Mouse (Mus musculus) bone marrow macrophage, adult 2 months (primary cell): Measurements from ENCODE around the gene Crim1. TPM values are rescaled to one million over a fixed set of nuclear protein-coding genes. Genes with fewer than 3 reads are reported as not detected.

Experiments
- H3K27ac ChIP-seq: 2 replicates; pipeline ENCODE4 v1.5.1; 2012; ENCODE audit warnings: low read depth, low read length; ENCODE audit not compliant: insufficient read depth
- H3K4me1 ChIP-seq: 2 replicates; pipeline ENCODE4 v1.6.1; 2012; ENCODE audit warnings: low read length; ENCODE audit not compliant: control insufficient read depth, insufficient read depth
- H3K4me3 ChIP-seq: 2 replicates; pipeline ENCODE4 v1.5.1; 2012; ENCODE audit warnings: mild to moderate bottlenecking, low read length, moderate library complexity; ENCODE audit not compliant: insufficient read depth
- CTCF ChIP-seq: IDR thresholded peaks from 2 replicates; pipeline ENCODE4 v1.5.1; 2012; ENCODE audit warnings: low read depth, mild to moderate bottlenecking, low read length, moderate library complexity
- POLR2A ChIP-seq: IDR thresholded peaks from 2 replicates; pipeline ENCODE4 v1.6.1; 2012; ENCODE audit warnings: mild to moderate bottlenecking, low read depth, low read length, borderline replicate concordance
- polyA plus RNA-seq: library from polyadenylated mRNA; stranded (reverse); fragments of >200 nt; gene quantifications from 2 replicates; pipeline ENCODE4 v1.2.4, GENCODE M21; 2012; ENCODE audit not compliant: missing spikeins, insufficient read depth, insufficient read length

Gene Crim1
- polyA plus RNA-seq, 1 experiment = 2.4 TPM

DNA sequence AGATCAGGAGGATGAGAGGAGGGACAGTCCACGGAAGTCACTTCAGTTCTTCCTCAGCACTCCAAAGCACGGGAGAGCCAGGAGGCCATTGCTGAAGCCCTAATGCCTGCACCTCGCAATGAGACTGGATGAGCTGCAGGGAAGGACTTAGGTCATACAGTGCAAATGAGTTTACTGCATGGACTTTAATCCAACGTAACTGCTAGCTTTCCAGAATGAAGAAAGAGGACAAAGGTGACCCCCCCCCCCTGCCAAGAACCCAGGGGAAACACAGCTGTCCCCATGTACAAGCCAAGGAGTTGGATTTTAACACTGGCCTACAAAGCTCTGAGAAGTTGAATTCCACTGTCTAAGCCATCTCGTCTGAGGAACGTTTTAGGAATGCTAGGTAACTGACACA is 201.3 kb downstream of the Crim1 start:
- Histone ChIP-seq H3K27ac (0 out of 2 replicates have a peak overlapping the region, but pooled peaks have one; percentile 7), H3K4me3 (no peak overlapping the region), H3K4me1 (peaks cover 18% of the 10 kb centered on the region)
- TF ChIP-seq CTCF (no peak), POLR2A (no peak)

DNA sequence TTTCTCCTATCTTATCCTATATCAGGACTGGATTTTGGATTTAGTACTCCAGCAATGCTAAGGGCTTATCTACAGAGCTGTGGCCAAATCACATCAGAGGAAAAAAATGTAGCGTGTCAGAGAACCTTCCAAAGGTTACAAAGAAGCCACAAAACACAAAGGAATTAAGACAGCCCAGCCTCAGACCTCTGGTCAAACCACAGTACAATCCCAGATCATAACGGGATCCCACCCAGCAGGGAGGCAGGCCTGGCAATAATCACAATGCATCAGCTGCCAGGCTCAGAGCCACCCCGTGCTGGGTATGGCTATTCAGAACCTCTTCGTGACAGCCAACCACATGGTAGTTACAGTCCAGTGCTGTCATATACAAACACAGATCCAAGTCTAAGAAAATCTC is 201.7 kb downstream of the Crim1 start:
- Histone ChIP-seq H3K4me1 (peaks cover 18% of the 10 kb centered on the region), H3K4me3 (no peak overlapping the region), H3K27ac (no peak overlapping the region)
- TF ChIP-seq CTCF (no peak), POLR2A (no peak)

DNA sequence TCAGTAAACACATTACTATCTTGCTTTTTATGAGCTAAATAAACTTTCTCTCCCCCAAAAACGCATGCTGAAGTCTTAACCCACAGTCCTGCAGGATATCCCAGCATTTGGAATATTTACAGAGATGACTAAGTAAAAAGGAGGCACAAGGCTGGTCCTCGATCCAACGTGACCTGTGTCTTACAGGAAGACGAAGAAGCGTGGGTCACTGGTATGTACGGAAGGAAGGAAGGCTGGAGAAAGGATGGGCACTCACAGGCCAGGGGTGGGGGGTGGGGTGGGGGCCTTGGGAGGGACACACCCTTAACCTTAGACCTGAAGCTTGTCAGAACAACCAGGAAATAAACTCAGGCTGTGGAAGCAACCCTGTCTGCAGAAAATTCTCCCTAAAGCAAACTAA is 202.1 kb downstream of the Crim1 start:
- H3K27ac ChIP-seq = no peak overlapping the region
- H3K4me3 ChIP-seq = no peak overlapping the region
- no peak for TF ChIP-seq CTCF
- no peak for TF ChIP-seq POLR2A
- peaks cover 18% of the 10 kb centered on the region for H3K4me1 ChIP-seq

GRCm38 (mm10) chr17:78403229-78403628 is 203.2 kb downstream of the Crim1 start:
- Histone ChIP-seq H3K4me1 (peaks cover 20% of the 10 kb centered on the region), H3K4me3 (no peak overlapping the region), H3K27ac (no peak overlapping the region)
- no peak for TF ChIP-seq CTCF
- TF ChIP-seq POLR2A = no peak

DNA sequence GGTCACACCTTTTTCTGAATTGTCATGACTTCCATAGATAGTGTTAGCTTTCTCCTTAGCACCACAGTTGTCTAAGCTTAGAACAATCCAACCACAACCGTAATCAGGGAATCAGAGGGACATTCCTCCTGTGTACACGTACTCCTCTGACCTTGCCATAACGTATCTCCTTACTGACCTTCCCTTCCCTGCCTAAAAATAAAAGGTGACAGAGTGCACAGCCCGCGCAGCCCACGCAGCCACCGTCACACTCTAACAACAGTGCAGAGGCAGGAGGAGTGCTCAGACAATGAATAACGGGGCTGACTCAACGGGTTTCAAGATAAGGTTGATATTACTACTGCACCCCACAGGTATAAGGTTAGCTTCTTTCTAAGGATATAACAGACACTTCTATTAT is 203.8 kb downstream of the Crim1 start:
- Histone ChIP-seq H3K4me1 (peaks cover 20% of the 10 kb centered on the region), H3K27ac (no peak overlapping the region), H3K4me3 (no peak overlapping the region)
- TF ChIP-seq CTCF = no peak
- TF ChIP-seq POLR2A = no peak

DNA sequence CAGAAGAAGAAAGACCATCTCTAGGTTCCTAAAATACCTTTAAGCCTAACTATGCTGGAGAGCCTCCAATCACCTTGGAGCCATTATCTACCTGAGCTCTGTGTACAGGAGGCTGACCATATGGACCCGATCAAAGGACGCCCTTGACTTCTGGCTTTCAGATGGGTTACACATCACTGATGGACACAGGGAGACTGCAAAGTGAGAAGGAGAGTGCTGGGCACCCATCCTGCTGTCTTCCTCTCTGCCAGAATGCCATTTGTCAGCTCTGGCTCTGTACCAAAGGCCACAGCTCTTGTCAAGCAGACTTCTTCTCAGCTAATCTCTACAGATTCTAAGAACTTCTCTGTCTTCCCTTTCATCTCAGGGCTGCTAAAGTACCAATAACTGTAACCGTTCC is 205.3 kb downstream of the Crim1 start:
- H3K4me1 ChIP-seq = peaks cover 21% of the 10 kb centered on the region
- no peak overlapping the region for H3K27ac ChIP-seq
- H3K4me3 ChIP-seq = no peak overlapping the region
- TF ChIP-seq POLR2A (no peak), CTCF (no peak)

- H3K27ac ChIP-seq = no peak overlapping the region
- no peak overlapping the region for H3K4me3 ChIP-seq
- TF ChIP-seq CTCF (no peak), POLR2A (no peak)
- H3K4me1 ChIP-seq = peaks cover 16% of the 10 kb centered on the region
These were observed 206.8 kb downstream of the Crim1 start for GRCm38 (mm10) chr17:78406854-78407253.

DNA sequence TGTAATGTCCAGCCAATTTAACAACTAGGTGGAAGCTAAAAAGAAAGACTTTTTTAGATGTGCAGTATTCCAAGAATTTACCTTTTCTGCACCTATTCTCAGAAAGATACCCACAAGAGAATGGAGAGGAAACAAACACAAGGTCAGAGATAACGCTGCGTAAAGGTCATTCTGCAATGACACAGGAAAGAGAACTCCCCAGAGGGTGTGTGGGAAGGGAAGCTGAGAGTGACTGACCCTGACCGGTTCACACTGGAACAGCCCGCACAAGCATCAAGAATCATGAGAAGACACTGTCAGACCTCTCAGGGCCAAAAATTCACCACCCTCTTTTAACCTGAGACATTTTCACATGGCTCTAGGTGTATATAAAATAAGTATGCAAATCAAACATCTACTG is 207.5 kb downstream of the Crim1 start:
- no peak overlapping the region for H3K4me3 ChIP-seq
- no peak overlapping the region for H3K27ac ChIP-seq
- TF ChIP-seq CTCF (no peak), POLR2A (no peak)
- H3K4me1 ChIP-seq = peaks cover 16% of the 10 kb centered on the region

GRCm38 (mm10) chr17:78408386-78408785 is 208.3 kb downstream of the Crim1 start:
- Histone ChIP-seq H3K4me3 (no peak overlapping the region), H3K27ac (no peak overlapping the region), H3K4me1 (peaks cover 16% of the 10 kb centered on the region)
- TF ChIP-seq POLR2A (no peak), CTCF (no peak)

DNA sequence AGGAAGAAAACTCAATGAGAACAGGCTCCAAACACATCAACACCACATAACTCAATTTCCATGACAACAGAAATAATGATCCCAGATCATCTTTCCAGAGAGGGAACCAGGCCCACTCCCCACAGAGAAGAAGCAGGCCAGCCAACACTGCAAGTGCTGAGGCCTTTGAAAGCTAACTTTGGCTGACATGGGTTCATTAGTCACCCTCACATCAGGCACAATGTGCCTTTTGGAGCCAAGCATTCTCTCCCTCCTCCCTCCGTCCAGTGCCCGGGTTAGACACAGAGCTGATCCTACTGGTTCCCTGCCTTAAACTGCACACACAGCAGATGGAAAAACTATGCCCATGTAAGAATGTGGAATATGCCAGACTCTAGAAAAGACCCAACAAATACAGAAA is 209.9 kb downstream of the Crim1 start:
- peaks cover 16% of the 10 kb centered on the region for H3K4me1 ChIP-seq

DNA sequence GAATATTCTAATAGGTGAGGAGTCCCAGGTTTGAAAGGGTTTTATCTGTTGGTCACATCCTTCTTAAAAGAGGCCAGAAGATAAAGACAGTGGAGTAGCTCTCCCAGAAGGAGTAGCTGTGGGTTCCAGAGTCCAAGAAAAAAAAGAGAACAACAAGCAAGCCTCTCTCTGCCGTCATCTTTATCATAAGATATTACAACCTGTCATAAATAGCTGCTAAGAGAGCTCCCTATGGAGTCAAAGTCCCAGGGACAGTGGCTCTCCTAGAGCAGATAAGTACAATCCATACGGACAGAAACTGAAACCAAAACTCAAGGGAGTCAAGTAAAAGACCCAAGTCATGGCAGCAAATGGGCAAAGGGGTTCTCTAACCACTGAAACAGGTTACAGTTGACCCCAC is 215.2 kb downstream of the Crim1 start:
- TF ChIP-seq CTCF = no peak
- TF ChIP-seq POLR2A = no peak
- peaks cover 20% of the 10 kb centered on the region for H3K4me1 ChIP-seq
- no peak overlapping the region for H3K4me3 ChIP-seq
- no peak overlapping the region for H3K27ac ChIP-seq

More for the DNA sequence above, 209.9 kb downstream of the Crim1 start:
- TF ChIP-seq CTCF (no peak), POLR2A (no peak)
- Histone ChIP-seq H3K4me3 (no peak overlapping the region), H3K27ac (no peak overlapping the region)
